Mouse (Mus musculus): Measurements from ENCODE around the gene Clec16a. TPM values are rescaled to one million over a fixed set of nuclear protein-coding genes. Genes with fewer than 3 reads are reported as not detected.

Clec16a gene
- polyA plus RNA-seq, 1 experiment: 46.2 TPM

DNA sequence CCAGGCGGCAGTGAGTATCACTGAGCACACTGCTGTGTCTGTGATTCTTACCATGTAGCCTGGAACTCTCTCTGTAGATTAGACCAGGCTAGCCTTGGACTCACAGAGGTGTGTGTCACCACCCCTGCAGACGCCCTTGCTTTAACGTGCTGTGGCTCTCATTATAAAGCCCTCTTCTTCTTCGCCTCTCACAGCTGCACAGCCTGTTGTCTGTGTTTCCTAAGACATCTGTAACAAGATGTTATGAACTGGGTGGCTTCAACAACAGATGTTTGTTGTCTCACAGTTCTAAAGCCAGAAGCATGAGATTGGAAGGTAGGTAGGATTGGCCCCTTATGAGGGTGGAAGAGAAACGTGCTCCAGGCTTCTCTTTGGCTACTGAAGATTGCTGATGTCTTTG is 170.1 kb downstream of the Clec16a start:
- H3K27ac ChIP-seq (ENCODE audit: insufficient read depth, low read length): no peak overlapping the region
- TF ChIP-seq POLR2A (IDR thresholded peaks at IDR 0.05; ENCODE audit: extremely low read depth, insufficient read depth, low read length) (no peak), CTCF (IDR thresholded peaks at IDR 0.05; ENCODE audit: extremely low read depth, insufficient read depth, low read length) (no peak)
- H3K4me1 ChIP-seq (ENCODE audit: control insufficient read depth, insufficient read depth, low read length): no peaks in the 10 kb centered on the region
- H3K4me3 ChIP-seq (ENCODE audit: insufficient read depth, low read length): no peak overlapping the region

DNA sequence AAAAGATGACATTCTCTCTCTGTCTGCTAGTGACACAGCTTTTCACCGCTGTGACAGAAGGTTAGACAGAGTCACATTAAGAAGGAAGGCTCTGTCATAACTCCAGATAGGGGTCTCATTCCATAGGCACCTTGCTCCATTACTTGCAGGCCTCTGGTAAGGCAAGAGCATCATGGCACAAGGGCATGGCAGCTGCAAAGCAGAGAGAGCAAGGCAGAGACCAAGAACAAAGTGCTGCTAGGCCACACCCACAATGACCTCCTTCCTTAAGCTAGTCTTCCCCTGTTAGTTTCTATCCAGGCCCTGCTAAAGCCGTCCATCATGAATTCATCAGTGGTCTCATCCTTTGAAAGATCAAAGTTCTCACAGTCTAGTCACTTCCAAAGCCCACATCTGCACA is 170.5 kb downstream of the Clec16a start:
- Histone ChIP-seq H3K27ac (ENCODE audit: insufficient read depth, low read length) (no peak overlapping the region), H3K4me3 (ENCODE audit: insufficient read depth, low read length) (no peak overlapping the region), H3K4me1 (ENCODE audit: control insufficient read depth, insufficient read depth, low read length) (no peaks in the 10 kb centered on the region)
- TF ChIP-seq POLR2A (IDR thresholded peaks at IDR 0.05; ENCODE audit: extremely low read depth, insufficient read depth, low read length): no peak
- no peak for TF ChIP-seq CTCF (IDR thresholded peaks at IDR 0.05; ENCODE audit: extremely low read depth, insufficient read depth, low read length)

DNA sequence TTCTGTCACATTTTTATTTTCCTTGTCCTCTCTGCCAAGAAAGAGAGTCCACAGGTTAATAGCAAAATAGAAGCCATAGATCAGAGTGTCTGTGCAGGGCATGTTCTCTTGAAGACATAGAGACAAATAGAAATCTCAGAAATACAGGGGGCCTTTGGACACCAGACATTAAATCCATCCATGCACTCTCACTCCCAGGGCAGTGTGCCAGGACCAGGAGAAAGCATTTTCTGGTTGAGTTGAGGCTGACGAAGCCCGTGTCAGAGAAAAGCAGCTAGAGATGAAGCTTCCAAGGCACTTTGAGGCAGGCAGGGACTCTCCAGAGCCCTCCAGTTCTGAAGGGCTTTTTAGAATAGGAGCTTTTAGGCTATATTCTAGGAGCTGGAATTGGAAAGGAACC is 171.6 kb downstream of the Clec16a start:
- no peak overlapping the region for H3K4me3 ChIP-seq (ENCODE audit: insufficient read depth, low read length)
- TF ChIP-seq POLR2A (IDR thresholded peaks at IDR 0.05; ENCODE audit: extremely low read depth, insufficient read depth, low read length) (no peak), CTCF (IDR thresholded peaks at IDR 0.05; ENCODE audit: extremely low read depth, insufficient read depth, low read length) (no peak)
- no peaks in the 10 kb centered on the region for H3K4me1 ChIP-seq (ENCODE audit: control insufficient read depth, insufficient read depth, low read length)
- H3K27ac ChIP-seq (ENCODE audit: insufficient read depth, low read length): no peak overlapping the region

DNA sequence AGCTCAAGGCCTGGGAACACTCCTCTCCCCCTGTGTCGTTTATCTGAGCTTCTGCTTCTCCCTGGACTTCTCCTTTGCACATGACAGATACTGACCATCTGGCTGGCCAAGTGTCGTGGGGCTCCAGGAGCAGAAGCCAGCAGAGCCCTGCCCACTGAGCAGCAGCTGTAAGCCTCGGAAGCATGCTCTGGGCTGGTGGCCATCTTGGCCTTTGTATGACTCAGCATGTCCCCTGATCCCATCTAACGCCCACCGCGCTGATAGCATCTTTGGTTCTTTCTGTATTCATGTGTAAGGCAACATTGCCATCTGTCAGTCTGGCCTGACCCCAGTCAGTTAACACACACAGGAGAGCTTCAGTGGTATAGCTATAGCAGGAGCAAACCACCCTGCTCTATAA is 174.8 kb downstream of the Clec16a start:
- Histone ChIP-seq H3K4me1 (ENCODE audit: control insufficient read depth, insufficient read depth, low read length) (no peaks in the 10 kb centered on the region), H3K4me3 (ENCODE audit: insufficient read depth, low read length) (no peak overlapping the region), H3K27ac (ENCODE audit: insufficient read depth, low read length) (no peak overlapping the region)
- no peak for TF ChIP-seq CTCF (IDR thresholded peaks at IDR 0.05; ENCODE audit: extremely low read depth, insufficient read depth, low read length)
- TF ChIP-seq POLR2A (IDR thresholded peaks at IDR 0.05; ENCODE audit: extremely low read depth, insufficient read depth, low read length): no peak

DNA sequence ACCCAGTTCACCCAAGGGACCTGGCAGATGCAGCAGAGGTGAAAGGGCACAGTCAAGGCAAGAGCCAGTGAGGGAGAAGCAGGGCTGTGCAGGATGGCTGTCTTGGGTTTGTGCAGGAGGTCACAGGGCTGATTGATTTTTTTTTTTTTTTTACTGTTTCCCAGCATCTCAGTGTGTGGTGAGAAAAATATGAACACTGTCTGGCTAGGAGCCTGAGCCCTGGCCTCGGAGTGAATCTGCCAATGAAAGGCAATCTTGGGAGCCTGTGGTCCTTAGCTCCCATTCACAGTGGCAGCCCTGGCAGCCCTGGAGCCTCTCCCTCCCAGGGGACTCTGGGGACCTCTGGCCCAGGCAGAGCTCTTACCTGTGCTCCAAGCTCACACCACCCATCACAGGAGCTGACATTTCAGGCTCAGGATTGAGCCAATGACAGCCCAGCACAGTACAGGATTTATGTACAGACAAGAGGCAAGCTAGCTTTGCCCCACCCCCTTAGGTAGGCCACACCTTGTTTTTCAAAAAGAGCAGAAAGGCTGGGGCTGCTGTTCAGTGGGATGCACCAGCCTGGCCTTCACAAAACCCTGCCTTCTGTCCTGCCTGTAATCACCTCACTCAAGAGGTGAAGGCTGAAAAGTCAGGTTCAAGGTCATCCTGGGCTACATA is 177.9 kb downstream of the Clec16a start:
- TF ChIP-seq CTCF (IDR thresholded peaks at IDR 0.05; ENCODE audit: extremely low read depth, insufficient read depth, low read length): no peak
- Histone ChIP-seq H3K27ac (ENCODE audit: insufficient read depth, low read length) (no peak overlapping the region), H3K4me1 (ENCODE audit: control insufficient read depth, insufficient read depth, low read length) (no peaks in the 10 kb centered on the region), H3K4me3 (ENCODE audit: insufficient read depth, low read length) (no peak overlapping the region)

DNA sequence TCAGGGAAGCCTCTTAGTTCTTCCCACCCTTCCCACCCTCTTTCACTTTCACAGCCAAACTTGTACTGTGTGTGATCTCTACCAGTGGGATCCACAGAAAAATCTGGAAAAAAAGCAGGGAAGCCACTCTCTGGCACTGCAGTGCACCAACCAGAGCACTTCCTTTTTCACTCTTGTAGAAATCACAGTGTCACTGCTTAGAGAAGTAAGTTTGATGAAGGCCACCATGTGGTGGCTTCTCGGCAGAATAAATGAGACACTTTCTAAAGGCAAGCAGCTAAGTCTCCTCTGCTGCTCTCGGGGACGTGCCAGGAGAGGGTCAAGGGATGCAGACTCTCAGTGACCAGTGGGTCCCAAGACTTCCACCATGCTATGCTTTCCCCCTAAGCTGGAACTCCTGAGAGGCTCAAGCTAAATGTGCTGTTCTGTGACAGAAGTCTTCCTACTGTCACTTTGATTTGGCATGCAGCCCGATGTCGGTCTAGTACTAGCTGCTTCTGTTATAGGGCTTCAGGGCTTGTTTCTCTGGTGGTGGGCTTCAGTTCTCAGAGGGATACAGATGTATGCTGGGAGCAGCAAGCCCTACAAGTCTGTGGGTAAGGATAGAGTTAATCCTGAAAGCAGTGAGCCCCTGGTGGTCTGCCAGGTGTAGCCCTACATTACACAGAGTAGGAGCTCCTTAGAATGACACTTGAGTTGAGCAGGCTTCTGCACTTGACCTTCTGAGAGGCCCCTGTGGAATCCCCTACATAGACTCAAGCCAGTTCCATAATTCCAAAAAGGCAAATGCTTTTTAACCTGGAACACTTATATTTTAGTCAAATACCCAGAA is 178.9 kb downstream of the Clec16a start:
- Histone ChIP-seq H3K27ac (ENCODE audit: insufficient read depth, low read length) (no peak overlapping the region), H3K4me1 (ENCODE audit: control insufficient read depth, insufficient read depth, low read length) (no peaks in the 10 kb centered on the region)
- no peak for TF ChIP-seq POLR2A (IDR thresholded peaks at IDR 0.05; ENCODE audit: extremely low read depth, insufficient read depth, low read length)
- TF ChIP-seq CTCF (IDR thresholded peaks at IDR 0.05; ENCODE audit: extremely low read depth, insufficient read depth, low read length): no peak

DNA sequence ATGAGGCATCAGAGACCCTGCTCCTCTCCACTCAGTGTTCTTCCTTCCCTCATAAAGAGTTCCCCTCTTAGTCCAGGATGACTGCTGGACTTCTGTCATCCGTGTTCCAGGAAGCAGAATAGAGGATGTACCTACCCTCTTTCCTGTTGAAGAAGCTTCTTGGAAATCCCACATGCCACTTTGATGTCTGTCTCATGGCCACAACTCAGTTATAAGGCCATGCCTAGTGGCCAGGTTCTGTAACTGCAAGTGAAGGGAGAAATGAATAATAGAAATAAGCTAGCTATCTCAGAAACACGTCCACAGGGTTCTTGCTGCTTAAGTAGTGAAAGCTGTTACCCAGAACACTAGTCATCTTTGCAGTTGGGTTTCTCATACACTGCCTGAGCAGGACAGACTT is 180.0 kb downstream of the Clec16a start:
- Histone ChIP-seq H3K27ac (ENCODE audit: insufficient read depth, low read length) (no peak overlapping the region), H3K4me3 (ENCODE audit: insufficient read depth, low read length) (no peak overlapping the region)
- TF ChIP-seq POLR2A (IDR thresholded peaks at IDR 0.05; ENCODE audit: extremely low read depth, insufficient read depth, low read length): no peak
- TF ChIP-seq CTCF (IDR thresholded peaks at IDR 0.05; ENCODE audit: extremely low read depth, insufficient read depth, low read length): no peak

More for the DNA sequence above, 178.9 kb downstream of the Clec16a start:
- no peak overlapping the region for H3K4me3 ChIP-seq (ENCODE audit: insufficient read depth, low read length)

DNA sequence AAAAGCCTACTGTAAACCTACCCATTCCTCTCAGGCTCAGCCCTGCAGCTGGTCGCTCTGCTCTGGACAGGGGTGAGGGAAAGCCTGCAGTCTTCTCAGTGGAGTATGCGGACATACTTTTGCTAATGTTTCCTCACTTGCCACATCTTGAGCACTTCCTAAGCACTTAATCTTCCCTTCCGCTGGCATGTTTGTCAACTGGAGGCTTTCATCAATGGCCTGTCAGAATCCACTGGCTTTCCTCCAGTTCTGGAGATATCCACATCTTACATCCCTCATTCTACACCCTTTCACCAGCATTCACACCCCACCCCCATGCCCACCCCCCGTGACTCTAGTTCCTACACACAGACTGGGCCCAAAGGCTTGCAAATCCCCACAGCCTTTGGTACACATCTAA is 182.5 kb downstream of the Clec16a start:
- Histone ChIP-seq H3K4me3 (ENCODE audit: insufficient read depth, low read length) (no peak overlapping the region), H3K4me1 (ENCODE audit: control insufficient read depth, insufficient read depth, low read length) (no peaks in the 10 kb centered on the region; the same call in none of the 2 replicates), H3K27ac (ENCODE audit: insufficient read depth, low read length) (no peak overlapping the region)
- no peak for TF ChIP-seq CTCF (IDR thresholded peaks at IDR 0.05; ENCODE audit: extremely low read depth, insufficient read depth, low read length)
- no peak for TF ChIP-seq POLR2A (IDR thresholded peaks at IDR 0.05; ENCODE audit: extremely low read depth, insufficient read depth, low read length)

More for the DNA sequence above, 180.0 kb downstream of the Clec16a start:
- H3K4me1 ChIP-seq (ENCODE audit: control insufficient read depth, insufficient read depth, low read length): no peaks in the 10 kb centered on the region; the same call in none of the 2 replicates

DNA sequence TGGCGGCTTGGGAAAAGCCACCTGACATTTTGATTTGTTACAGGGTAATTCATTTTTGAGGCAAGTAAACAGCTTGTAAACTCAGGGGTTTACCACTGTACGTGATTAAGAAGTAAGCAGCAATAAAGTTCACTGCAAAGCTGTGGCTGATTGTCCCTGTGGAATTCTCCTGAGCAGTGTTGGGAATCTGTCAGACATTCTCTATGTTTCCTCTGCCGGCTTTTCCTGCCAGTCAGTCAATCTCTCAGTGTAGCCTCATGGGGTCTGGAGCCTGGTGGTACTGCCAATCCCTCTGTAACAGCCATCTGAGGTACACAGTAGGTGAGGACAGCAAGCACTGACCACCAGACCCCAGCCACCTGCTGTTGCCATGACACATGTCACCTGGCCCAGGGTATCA is 183.7 kb downstream of the Clec16a start:
- Histone ChIP-seq H3K4me1 (ENCODE audit: control insufficient read depth, insufficient read depth, low read length) (no peaks in the 10 kb centered on the region; the same call in none of the 2 replicates), H3K27ac (ENCODE audit: insufficient read depth, low read length) (no peak overlapping the region), H3K4me3 (ENCODE audit: insufficient read depth, low read length) (no peak overlapping the region)
- TF ChIP-seq CTCF (IDR thresholded peaks at IDR 0.05; ENCODE audit: extremely low read depth, insufficient read depth, low read length): no peak
- TF ChIP-seq POLR2A (IDR thresholded peaks at IDR 0.05; ENCODE audit: extremely low read depth, insufficient read depth, low read length): no peak

DNA sequence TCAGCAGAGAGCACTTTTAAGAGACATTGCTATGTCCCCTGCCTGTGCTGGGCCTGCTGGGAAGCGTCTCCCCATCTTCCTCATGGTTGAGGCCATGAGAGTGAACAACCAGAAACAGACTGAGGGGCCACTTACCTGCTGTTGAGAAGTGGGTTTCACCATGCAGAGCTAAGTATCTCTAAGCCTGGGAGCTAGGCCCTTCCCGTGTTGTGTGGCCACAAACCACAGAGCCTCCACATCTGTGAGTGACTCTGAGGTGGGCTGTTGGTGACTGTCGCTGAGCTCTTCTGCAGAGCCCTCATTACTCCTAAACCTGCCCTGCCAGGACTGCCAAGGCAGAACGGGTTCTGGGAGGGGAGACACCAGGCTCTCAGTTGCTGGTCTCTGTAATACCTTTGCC is 185.8 kb downstream of the Clec16a start:
- no peak for TF ChIP-seq CTCF (IDR thresholded peaks at IDR 0.05; ENCODE audit: extremely low read depth, insufficient read depth, low read length)
- TF ChIP-seq POLR2A (IDR thresholded peaks at IDR 0.05; ENCODE audit: extremely low read depth, insufficient read depth, low read length): no peak
- Histone ChIP-seq H3K4me1 (ENCODE audit: control insufficient read depth, insufficient read depth, low read length) (no peaks in the 10 kb centered on the region; the same call in none of the 2 replicates), H3K4me3 (ENCODE audit: insufficient read depth, low read length) (no peak overlapping the region), H3K27ac (ENCODE audit: insufficient read depth, low read length) (no peak overlapping the region)

Measured in cortical plate, adult 2 months (tissue).